Mouse (Mus musculus) thymus, adult 2 months (tissue): ENCODE data around the gene Itpr2.

ENCODE experiments used
- CTCF ChIP-seq: fragments of 200-500 bp; IDR thresholded peaks from 2 replicates; pipeline ENCODE4 v1.5.1; 2012; ENCODE audit warnings: mild to moderate bottlenecking, control low read depth, low read length, moderate library complexity, borderline replicate concordance; ENCODE audit not compliant: control insufficient read depth, poor library complexity, insufficient read depth; ENCODE audit errors: extremely low read depth
- POLR2A ChIP-seq: fragments of 200-500 bp; IDR thresholded peaks from 2 replicates; pipeline ENCODE4 v1.6.1; 2012; ENCODE audit warnings: mild to moderate bottlenecking, low read length, control low read depth, moderate library complexity; ENCODE audit not compliant: control insufficient read depth, poor library complexity, insufficient read depth; ENCODE audit errors: extremely low read depth

DNA sequence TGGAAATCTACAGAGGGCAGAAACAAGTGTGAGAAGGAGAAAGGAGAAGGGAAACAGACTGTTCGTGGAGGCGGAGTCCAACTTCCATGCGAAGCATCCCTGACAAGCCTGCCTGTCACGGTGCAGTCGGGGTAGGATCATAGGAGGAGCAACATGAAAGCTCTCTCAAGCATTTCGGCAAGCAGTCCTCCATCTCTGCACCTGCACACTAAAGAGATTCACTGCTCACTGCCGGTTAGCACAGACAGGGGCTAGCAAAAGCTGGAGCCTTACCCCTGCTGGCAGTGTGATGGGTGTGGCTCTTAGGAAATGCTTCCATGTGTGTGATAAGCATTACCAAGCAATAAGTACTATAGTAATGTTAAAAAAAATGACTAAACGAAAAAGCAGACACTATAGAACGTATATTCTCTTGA lies 271.6 kb downstream of the Itpr2 start:
- no peak for TF ChIP-seq CTCF
- TF ChIP-seq POLR2A = no peak
